Mouse (Mus musculus): ENCODE data around the gene Swsap1.

DNA sequence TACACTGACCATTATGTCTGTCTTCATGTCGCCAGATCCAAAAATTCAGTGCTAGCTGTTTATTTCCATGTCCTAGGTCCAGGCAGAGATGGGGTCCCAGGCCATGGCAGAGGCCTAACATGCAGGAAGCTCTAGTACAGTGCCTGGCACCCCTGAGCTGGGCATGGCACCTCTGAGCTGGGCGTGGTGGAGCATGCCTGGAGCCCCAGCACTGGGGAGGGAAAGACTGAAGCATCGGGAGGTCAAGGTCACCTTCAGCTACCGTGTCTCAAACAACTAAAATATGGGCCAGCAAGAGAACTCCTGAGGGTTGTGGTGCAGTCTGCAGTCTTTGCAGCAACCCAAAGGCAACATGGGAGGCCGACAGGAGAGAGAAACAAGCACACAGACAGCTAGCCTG is 2.8 kb downstream of the Swsap1 start:
- TF ChIP-seq POLR2A (IDR thresholded peaks at IDR 0.05; ENCODE audit: extremely low read depth, insufficient read depth, low read length) (no peak), CTCF (IDR thresholded peaks at IDR 0.05; ENCODE audit: extremely low read depth, insufficient read depth, low read length) (no peak)

Measured in cortical plate, adult 2 months (tissue).